In the genomic region with DNA sequence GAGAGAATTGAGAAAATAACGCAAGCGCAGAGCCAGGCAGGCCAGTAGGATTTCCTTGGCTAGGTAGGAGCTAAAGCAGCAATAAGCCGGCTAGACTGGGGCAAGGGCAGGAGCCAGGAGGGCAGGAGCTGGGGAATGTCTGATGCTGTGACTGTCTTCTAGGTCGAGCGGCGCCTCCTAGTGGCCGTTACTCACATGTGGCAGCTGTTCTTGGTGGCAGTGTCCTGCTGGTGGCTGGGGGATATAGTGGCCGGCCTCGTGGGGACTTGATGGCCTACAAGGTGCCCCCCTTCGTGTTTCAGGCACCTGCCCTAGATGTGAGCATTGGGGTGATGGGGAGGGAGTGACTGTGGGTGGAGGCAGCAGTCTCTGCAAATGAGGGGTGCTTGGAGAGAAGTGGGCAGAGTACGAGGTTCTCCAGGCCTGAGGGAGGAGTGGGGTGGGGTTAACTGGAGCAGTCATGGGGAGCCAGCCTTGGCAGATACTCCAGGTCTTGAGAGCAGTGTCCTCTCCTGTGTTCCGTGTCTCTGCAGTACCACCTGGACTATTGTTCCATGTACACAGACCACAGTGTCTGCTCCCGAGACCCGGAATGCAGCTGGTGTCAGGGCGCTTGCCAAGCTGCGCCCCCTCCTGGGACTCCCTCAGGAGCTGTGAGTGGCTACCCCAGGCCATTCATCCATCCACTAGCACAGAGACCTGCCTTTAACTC, we compare ENCODE assay signal across 8 mouse cellular contexts. TPM values are rescaled to one million over a fixed set of nuclear protein-coding genes. Genes with fewer than 3 reads are reported as not detected.
DNase-seq lines count a peak whose midpoint lies in the region; ATAC-seq lines count a peak whose summit lies in the region.

No protein-coding gene starts in this region.

- no peak overlapping the region for H3K4me3 ChIP-seq in hindbrain, embryonic 11.5 days (ENCODE audit: low read depth, low read length)

- peak overlapping the region; percentile 8; the same call in 1 of the 2 replicates for H3K9ac ChIP-seq in hindbrain, embryonic 11.5 days (ENCODE audit: low read depth, low read length)

- peak; percentile 86 for DNase-seq in R1 (ENCODE audit: low read depth, low spot score)
- DNase-seq in cerebellum, adult 9-10 months: peak; percentile 79
- DNase-seq in hindbrain, embryonic 11.5 days (ENCODE audit: low spot score): peak; percentile 84
- DNase-seq in layer of hippocampus, postnatal 14 days (ENCODE audit: low spot score in 2 of 2): peak; percentile 55 to 68
- peak; percentile 82 for DNase-seq in lung, postnatal 14 days
- peak; percentile 76 for DNase-seq in retina, postnatal 7 days (ENCODE audit: low read depth, low spot score)
- DNase-seq in urinary bladder, postnatal 14 days (ENCODE audit: low spot score): peak; percentile 72

- H3K27me3 ChIP-seq in hindbrain, embryonic 11.5 days (ENCODE audit: control insufficient read depth, insufficient read depth, low read length): no peaks in the 10 kb centered on the region

- no peak overlapping the region for H3K4me2 ChIP-seq in hindbrain, embryonic 11.5 days (replicated peaks; ENCODE audit: low read depth, low read length)

- ATAC-seq in frontal cortex, adult (ENCODE audit: low TSS enrichment): peak; percentile 64; the same call in 1 of the 2 replicates
- peak; percentile 71; the same call in 1 of the 2 replicates for ATAC-seq in hindbrain, embryonic 11.5 days (ENCODE audit: low FRiP score)

- no peaks in the 10 kb centered on the region for H3K9me3 ChIP-seq in hindbrain, embryonic 11.5 days (ENCODE audit: control insufficient read depth, low read length)

- 42% methylated on average over 16 of the region's 16 CpGs for WGBS in hindbrain, embryonic 11.5 days

- H3K27ac ChIP-seq in hindbrain, embryonic 11.5 days (ENCODE audit: low read depth, low read length): no peak overlapping the region

- no peaks in the 10 kb centered on the region for H3K4me1 ChIP-seq in hindbrain, embryonic 11.5 days (replicated peaks; ENCODE audit: control insufficient read depth, insufficient read depth, low read length)

- H3K36me3 ChIP-seq in hindbrain, embryonic 11.5 days (ENCODE audit: control insufficient read depth, insufficient read depth, low read length): peaks cover 10% of the 10 kb centered on the region; the same call in 1 of the 2 replicates

RNA-seq across cellular contexts. Expression of a gene that starts 16.8 kb away (rescaled TPM):
- 10.9 and 11.3 TPM in 2 replicates for polyA plus RNA-seq in hindbrain, embryonic 11.5 days (2014; fragmentation: Nextera tagmentation; extraction: Ambion mirVana)
- total RNA-seq in layer of hippocampus, postnatal 14 days (2021): 10 to 100 TPM; 86.7 to 87.9 TPM

RNA-seq across cellular contexts. Expression of a gene that starts 27.8 kb away (rescaled TPM):
- 9.9 and 10.6 TPM in 2 replicates for polyA plus RNA-seq in hindbrain, embryonic 11.5 days (2014; fragmentation: Nextera tagmentation; extraction: Ambion mirVana)
- 10 to 100 TPM; 43.2 to 46.9 TPM for total RNA-seq in layer of hippocampus, postnatal 14 days (2021)

RNA-seq across cellular contexts. Expression of a gene that starts 32.5 kb away (rescaled TPM):
- polyA plus RNA-seq in hindbrain, embryonic 11.5 days (2014; fragmentation: Nextera tagmentation; extraction: Ambion mirVana): 0.86 and 1.3 TPM in 2 replicates
- not detected for total RNA-seq in layer of hippocampus, postnatal 14 days (2021)

RNA-seq across cellular contexts. Expression of a gene that starts 35.8 kb away (rescaled TPM):
- not detected in 2 replicates for polyA plus RNA-seq in hindbrain, embryonic 11.5 days (2014; fragmentation: Nextera tagmentation; extraction: Ambion mirVana)
- not detected for total RNA-seq in layer of hippocampus, postnatal 14 days (2021)

RNA-seq across cellular contexts. Expression of a gene that starts 36.0 kb away (rescaled TPM):
- polyA plus RNA-seq in hindbrain, embryonic 11.5 days (2014; fragmentation: Nextera tagmentation; extraction: Ambion mirVana): 335 and 344 TPM in 2 replicates
- total RNA-seq in layer of hippocampus, postnatal 14 days (2021): 10 to 100 TPM; 35.3 to 37.1 TPM
